Mouse (Mus musculus) ovary, postnatal 36 days (tissue): ENCODE results near the gene Ptges3.

ENCODE experiments used
- DNase-seq: peaks from one replicate; pipeline ENCODE4 v3.0.0; 2022; ENCODE audit warnings: low spot score, mixed read lengths

Ptges3 gene

GRCm38 (mm10) chr10:128092506-128093495 lies 34.0 kb downstream of the Ptges3 start:
- peak; percentile 85 for DNase-seq

DNA sequence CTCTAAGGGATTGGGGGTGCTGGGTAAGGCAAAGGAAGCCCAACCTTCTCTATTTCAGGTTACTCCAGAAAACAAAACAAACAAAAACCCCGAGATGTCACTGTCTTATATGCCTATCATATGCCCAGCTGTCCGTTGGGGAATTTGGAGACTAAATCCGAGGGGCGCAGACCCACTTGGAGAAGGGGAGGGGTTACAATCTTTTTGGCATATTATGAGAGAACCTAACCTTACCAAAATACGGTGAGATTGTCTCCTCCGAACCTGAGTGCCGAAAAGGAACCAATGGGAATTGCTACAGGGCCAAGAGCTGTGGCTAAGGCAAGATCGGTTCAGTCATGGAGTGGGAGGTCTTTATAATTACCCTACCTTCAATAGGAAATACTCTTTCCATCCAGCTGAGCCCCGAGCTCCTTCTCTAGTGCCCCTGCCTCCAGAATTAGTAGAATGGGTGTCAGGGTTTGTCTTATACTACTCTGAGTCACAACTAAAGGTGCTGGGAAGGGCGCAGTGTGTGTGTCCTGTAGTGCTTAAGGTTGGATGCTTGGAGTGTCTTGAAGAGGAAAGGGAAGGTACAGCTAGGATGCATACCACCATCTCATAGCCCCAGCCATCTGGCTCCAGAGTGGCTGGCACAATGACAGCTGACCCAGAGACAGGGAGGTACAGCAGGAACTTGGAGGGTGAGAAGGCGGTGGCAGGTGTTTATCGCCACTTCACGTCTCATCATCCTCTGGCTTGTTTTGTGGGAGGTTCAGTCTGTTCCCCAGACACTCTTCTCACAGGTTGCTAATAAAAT lies 34.9 kb downstream of the Ptges3 start:
- no peak for DNase-seq

GRCm38 (mm10) chr10:128094340-128094968 lies 35.7 kb downstream of the Ptges3 start:
- DNase-seq: peak; percentile 87

DNA sequence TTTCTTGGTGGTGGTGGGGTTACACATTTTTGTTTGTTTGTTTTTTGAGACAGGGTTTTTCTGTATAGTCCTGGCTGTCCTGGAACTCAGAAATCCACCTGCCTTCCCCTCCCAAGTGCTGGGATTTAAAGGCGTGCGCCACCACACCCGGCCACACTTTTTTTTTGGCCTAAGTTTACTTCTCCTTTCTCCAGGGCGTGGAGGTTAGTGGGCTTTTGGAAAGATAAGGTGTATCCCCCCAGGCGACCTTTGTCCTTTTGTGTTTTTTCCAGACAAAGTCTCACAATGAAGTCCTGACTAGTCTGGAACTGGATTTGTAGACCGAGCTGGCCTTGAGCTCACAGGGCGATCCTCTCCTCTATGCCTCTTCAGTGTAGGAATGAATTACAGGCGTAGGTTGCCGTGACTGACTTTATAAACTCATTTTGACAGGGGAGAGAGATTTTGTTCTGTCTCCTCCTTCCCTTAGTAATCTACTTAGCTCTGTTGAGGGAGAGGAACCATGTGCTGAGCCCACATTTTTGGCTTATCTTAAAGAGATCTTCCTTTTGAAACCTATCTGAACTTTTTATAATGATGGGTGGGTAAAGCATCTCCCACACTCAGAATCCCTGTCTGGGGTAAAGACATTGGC lies 36.4 kb downstream of the Ptges3 start:
- no peak for DNase-seq

GRCm38 (mm10) chr10:128096313-128096692 lies 37.5 kb downstream of the Ptges3 start:
- no peak for DNase-seq

DNA sequence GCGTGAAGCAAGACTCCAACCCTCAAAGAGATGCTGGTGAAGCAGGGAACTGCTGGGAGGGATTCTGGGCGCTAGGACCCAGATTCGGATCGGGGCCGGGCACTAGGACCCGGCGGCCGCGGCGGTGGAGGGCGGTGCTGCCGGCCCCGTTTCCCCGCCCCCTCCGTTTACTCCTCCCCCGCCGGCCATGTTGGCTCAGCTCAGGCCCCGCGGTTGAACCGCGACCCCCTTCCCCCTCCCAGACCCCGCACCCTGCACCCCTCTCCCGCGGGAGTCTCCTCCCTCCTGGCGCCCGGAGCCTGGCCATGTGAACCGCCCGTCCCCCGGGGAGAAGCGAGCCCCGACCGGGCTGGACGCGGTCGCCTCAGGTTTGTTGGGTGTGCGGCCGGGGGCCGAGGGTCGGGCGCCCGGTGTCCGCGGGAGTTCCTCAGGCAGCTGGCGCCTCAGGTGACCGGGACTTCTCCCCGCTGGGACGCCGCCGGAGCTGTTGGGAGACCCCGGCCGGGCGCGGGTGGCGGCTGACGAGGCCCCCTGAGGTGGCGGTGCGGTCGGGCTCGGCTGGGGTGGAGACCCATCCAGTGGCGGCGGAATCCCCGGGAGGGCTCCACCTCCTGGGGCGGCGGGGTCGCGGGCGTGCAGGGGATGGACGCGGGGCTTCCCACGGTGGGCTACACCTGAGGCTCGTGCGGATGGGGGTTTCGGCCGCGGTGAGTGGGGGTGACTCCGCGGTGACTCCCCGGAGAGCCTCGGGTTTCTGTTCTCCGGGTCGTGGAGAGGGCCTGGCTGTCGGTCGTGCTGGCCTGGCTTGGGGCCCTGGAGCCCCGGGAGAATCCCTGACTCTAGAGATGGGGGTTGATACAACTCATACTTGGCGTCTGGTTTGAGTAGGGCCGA lies 38.2 kb downstream of the Ptges3 start:
- DNase-seq: peak; percentile 84

DNA sequence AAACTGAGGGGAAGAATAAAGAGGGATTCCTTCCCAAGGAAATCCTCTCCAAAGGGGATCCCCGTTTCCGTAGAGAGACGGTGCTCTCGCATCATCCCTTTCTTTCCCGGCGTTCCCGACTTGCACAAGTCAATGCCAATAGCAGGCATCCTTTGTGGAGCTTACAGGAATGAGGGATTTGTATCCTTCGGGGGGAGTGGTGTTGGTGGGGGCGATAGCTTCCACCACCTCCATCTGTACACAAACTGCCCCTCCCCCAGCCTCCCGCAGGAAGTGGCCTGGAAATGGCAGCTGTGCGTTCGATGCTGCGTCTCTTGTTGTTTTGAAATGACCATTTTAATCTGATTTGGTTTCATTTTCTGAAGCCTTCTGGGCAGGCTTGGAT lies 38.8 kb downstream of the Ptges3 start:
- DNase-seq: peak; percentile 37

DNA sequence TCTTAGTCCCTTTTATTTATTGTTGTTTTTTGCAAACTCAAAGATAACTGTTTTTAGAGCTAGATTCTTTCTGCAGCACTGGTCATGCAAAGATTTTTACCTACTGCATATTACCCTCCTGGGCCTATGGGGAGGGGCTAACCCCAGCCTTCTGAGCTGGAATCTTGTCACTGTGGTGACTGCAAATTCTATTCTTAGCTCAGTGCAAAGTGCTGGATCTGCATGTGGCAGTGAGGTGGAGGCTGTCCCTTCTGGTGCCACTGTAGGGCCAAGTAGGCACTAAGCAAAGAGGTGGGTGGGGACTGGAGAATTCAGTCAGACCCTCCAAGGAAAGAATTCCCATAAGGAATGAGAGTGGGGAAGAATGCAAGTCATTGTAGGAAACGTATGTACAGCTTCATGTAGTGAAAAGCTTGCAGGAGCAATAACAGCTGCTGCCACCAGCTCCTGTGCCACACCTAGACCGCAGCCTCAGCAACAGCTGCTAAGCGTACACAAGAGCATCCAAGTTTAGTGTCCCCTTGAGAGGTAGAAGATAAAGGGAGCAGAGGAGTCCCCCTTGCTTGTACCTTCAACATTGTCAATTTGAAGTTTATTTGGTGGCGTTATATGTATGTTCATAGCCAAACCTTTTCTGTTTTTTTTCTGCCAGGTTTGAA lies 51.5 kb downstream of the Ptges3 start:
- DNase-seq: no peak

DNA sequence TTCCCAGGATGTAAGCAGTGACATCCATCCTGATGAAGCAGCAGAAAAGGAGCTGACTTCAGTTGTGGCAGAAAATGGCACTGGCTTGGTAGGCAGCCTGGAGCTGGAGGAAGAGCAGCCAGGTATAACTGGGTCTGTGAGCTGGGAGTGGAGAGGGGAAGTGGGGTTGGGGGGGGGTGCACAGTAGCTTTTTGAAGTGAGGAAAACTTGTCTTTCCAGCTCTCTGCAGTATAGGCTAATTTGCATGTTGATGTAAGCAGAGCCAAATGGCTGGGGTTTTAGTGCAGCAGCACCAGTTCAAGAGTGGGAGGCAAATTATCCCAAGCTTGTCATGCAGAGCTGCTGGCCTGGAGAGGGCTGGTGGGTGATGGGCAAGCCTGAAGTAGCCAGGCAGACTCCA lies 52.5 kb downstream of the Ptges3 start:
- no peak for DNase-seq

DNA sequence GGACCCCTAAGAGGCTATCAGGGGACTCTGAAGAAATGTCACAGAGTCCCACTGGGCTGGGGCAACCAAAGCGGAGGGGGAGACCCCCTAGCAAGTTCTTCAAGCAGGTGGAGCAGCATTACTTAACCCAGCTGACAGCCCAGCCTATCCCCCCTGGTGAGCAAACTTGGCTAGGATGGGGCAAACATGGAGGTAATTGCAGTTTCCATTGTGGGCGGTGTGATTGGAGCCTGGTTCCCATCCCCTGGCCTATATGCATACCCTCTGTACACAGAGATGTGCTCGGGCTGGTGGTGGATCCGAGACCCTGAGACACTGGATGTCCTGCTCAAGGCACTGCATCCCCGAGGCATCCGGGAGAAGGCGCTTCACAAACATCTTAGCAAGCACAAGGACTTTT lies 65.1 kb downstream of the Ptges3 start:
- no peak for DNase-seq

DNA sequence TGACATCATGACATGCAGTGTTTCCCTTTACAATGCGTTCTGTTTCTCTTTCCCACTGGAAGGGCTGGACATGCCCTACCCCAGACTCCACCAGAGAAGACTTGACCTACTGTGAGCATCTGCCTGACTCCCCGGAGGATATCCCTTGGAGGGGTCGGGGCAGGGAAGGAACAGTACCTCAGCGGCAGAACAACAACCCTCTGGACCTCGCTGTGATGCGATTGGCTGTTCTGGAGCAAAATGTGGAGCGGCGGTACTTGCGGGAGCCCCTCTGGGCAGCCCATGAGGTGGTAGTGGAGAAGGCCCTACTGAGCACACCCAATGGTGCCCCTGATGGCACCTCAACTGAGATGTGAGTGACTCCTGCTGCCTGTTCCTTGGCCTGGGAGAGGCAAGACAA lies 66.1 kb downstream of the Ptges3 start:
- no peak for DNase-seq

- DNase-seq: no peak
Observed at GRCm38 (mm10) chr10:128125951-128126350, 67.2 kb downstream of the Ptges3 start.
